Mouse (Mus musculus): Measurements from ENCODE around the gene Gda.

Gene Gda

GRCm38 (mm10) chr19:21373073-21373755, 100.0 kb downstream of the Gda start:
- CTCF ChIA-PET = interaction anchor here (0.7 to 0.9 kb wide), 2 partner anchors 137 to 371 kb away, joined by 3 read pairs; no protein-coding TSS in a partner anchor

DNA sequence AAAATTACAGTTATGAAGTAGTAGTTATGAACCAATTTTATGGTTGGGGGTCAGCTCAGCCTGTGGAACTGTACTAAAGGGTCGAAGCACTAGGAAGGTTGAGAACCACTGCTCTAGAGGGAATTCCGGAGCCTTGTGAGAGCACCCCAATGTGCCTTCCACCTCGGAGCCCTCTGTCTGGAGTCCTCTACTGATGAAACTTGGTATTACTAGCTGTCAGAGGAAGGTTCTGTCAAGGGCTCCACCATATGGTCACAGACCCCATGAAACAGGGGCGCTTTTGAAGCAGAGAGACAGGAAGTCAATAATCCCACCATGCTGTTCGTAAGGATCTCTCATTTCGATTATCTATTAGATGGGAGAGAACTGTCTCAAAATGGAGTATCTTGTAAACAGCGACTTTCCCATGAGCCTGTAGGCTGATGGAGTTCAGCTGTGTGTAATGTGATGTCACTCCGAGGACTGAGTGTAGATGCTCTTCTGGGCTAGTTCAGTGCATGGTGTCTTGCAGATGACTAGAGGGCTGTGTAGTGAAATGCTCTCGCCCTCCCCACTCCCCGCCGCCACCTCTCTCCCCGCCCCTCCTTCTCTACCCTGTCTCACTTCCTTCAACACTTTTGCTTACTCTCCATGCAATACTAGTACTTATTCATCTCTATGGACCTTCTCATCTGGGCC, 100.7 kb downstream of the Gda start:
- CTCF ChIA-PET = no interaction called here

- CTCF ChIA-PET = interaction anchor here (0.5 kb wide), 1 partner anchor 810 kb away, joined by 5 read pairs; no protein-coding TSS in a partner anchor
These were observed 101.9 kb downstream of the Gda start for GRCm38 (mm10) chr19:21371337-21371736.

- CTCF ChIA-PET = interaction anchor here (0.5 kb wide), 1 partner anchor 810 kb away, joined by 5 read pairs; no protein-coding TSS in a partner anchor
These were observed 102.5 kb downstream of the Gda start for GRCm38 (mm10) chr19:21370782-21371181.

DNA sequence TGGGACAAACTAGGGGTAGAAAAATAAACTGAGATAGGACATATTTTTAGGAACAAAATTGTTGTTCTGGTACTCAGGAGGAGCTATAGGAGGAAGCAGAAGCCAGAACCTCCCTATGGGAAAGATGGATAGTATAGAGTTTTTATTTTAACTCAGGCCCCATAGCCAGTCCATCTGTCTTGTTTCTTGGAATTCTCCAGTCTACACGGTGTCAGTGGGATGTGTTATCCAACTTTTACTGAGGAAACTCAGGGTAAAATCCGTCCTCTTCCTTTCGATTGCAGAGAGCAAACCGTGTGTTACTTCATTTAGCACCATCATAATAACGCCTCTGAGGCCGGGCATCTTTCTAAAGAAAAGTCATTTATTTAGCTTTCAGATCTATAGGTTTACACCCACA, 104.1 kb downstream of the Gda start:
- CTCF ChIA-PET = no interaction called here

GRCm38 (mm10) chr19:21368595-21368994, 104.7 kb downstream of the Gda start:
- CTCF ChIA-PET = no interaction called here

GRCm38 (mm10) chr19:21357792-21358191, 115.5 kb downstream of the Gda start:
- CTCF ChIA-PET = no interaction called here

GRCm38 (mm10) chr19:21349634-21350033, 123.6 kb downstream of the Gda start:
- CTCF ChIA-PET = no interaction called here

DNA sequence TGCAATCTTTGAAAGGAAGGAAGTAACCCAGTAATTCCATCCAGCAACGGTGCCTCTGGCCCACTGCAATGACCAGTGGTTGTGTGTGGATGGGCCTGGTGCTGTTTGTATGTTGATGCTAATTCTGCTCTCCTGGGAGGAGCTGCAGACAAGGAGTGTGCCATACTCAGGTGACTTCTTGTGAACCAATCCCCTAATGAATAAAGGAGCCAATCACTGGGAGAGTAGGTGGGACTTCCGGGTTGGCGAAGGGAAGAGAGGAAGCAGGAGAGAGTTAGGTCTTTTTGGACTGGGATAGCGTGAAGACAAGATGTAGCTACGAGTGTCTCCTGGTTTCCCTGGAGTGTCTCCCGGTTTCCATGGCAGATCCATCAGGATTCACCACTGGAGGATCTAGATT, 126.6 kb downstream of the Gda start:
- CTCF ChIA-PET = no interaction called here

Data from spleen, embryonic (tissue).